Mouse (Mus musculus) E14TG2a.4 (cell line): ENCODE data around the gene 2310011J03Rik.

Source experiments
- CTCF ChIP-seq: conservative IDR thresholded peaks from 2 replicates; pipeline ENCODE4 v1.5.1; 2014; ENCODE audit warnings: low read length
- NANOG ChIP-seq: IDR thresholded peaks from 2 replicates; pipeline ENCODE4 v1.6.1; 2014; ENCODE audit warnings: borderline replicate concordance, low read length, mixed read lengths
- POU5F1 ChIP-seq: IDR thresholded peaks from 2 replicates; pipeline ENCODE4 v1.6.1; 2014; ENCODE audit warnings: low read length, borderline replicate concordance

DNA sequence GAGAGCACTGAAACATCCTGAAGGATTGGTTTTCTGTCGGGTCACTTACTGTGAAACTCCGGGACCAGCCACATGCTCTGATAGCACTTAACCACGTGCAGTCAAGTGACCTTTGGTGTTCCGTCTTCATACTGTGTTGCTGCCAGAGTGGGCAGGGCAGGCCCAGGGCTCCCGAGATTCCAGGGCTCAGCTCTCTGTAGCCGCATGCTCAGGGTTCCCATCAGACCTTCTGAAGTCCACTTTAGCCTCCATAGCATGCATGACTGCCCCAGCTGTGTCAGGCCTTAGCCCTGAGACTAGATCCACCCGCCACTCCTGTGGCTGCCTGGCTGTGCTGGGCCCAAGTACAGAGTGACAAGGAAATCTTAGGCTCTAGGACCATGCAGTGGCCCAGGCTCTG, 39.0 kb downstream of the 2310011J03Rik start:
- TF ChIP-seq NANOG (no peak), CTCF (no peak), POU5F1 (no peak)
